Mouse (Mus musculus): ENCODE measurements around the gene Krtap10-4.
"Not testable (repeated sequence)": the region's sequence is repeated elsewhere in the genome, so short reads cannot be mapped to it uniquely, and the experiment has no call there.

Gene Krtap10-4

GRCm38 (mm10) chr10:77788621-77789020, 38.3 kb downstream of the Krtap10-4 start:
- DNase-seq (ENCODE audit: low spot score in 2 of 2) = no peak

GRCm38 (mm10) chr10:77787876-77788275, 39.0 kb downstream of the Krtap10-4 start, which contains the start of gene Gm7137:
Gm7137 (minus strand) TSS chr10:77788200.
- DNase-seq (ENCODE audit: low spot score in 2 of 2) = peak in 1 of 2 experiments; percentile 12

- not testable (repeated sequence) for DNase-seq (ENCODE audit: low spot score in 2 of 2)
Observed at GRCm38 (mm10) chr10:77783396-77783795, 43.5 kb downstream of the Krtap10-4 start.

GRCm38 (mm10) chr10:77782442-77782841, 44.5 kb downstream of the Krtap10-4 start, which contains the start of gene Gm3250:
Gm3250 (minus strand) TSS chr10:77782542.
- DNase-seq (ENCODE audit: low spot score in 2 of 2) = not testable (repeated sequence)

- not testable (repeated sequence) for DNase-seq (ENCODE audit: low spot score in 2 of 2)
Observed at GRCm38 (mm10) chr10:77776844-77777243, 50.1 kb downstream of the Krtap10-4 start, which contains the start of gene Gm7138. Gm7138 (minus strand) TSS chr10:77776944.

All from right cerebral cortex, adult 2 months (tissue).